Mouse (Mus musculus): ENCODE measurements at regions not wholly inside any gene's neighbourhood (a gene's known extent, or its start where the extent isn't known, plus 50 kb on each side); places are given as distances from the start of the nearest gene placed in this dataset.

- peak in 1 of 2 experiments; percentile 7 for DNase-seq
These were observed 718.7 kb downstream of the Trhde start for GRCm38 (mm10) chr10:114083441-114083840.

GRCm38 (mm10) chr10:114041991-114042390 lies 760.1 kb downstream of the Trhde start:
- no peak for DNase-seq

- DNase-seq: no peak
These were observed 788.7 kb downstream of the Trhde start for GRCm38 (mm10) chr10:114013427-114013826.

- DNase-seq: no peak
These were observed 816.7 kb downstream of the Trhde start for GRCm38 (mm10) chr10:113985376-113985775.

GRCm38 (mm10) chr10:113972826-113973225 lies 829.3 kb downstream of the Trhde start:
- DNase-seq: no peak

GRCm38 (mm10) chr10:113946801-113947200 lies 855.3 kb downstream of the Trhde start:
- DNase-seq: no peak

GRCm38 (mm10) chr10:113939524-113939923 lies 862.6 kb downstream of the Trhde start:
- no peak for DNase-seq

- no peak for DNase-seq
These were observed 871.8 kb downstream of the Trhde start for GRCm38 (mm10) chr10:113930201-113930790.

GRCm38 (mm10) chr10:113916705-113917104 lies 885.4 kb downstream of the Trhde start:
- no peak for DNase-seq

GRCm38 (mm10) chr10:113902744-113903143 lies 899.4 kb downstream of the Trhde start:
- no peak for DNase-seq

GRCm38 (mm10) chr10:113874419-113875161 lies 927.5 kb downstream of the Trhde start:
- DNase-seq: no peak

GRCm38 (mm10) chr10:113824596-113824995 lies 895.8 kb upstream of the Atxn7l3b start:
- no peak for DNase-seq
